Mouse (Mus musculus): ENCODE data around the gene Aicda. TPM values are rescaled to one million over a fixed set of nuclear protein-coding genes. Genes with fewer than 3 reads are reported as not detected.
"Not testable (repeated sequence)": the region's sequence is repeated elsewhere in the genome, so short reads cannot be mapped to it uniquely, and the experiment has no call there.

The Aicda gene
- not detected in 2 replicates for total RNA-seq (2014; fragmentation: Nextera tagmentation)
- not detected in 2 replicates for total RNA-seq (2017)
- polyA plus RNA-seq (2012): not detected in 2 replicates

- H3K9me3 ChIP-seq (replicated peaks): no peaks in the 10 kb centered on the region
- H3K4me1 ChIP-seq (ENCODE audit: insufficient read depth, low read depth, low read length): peaks cover 8% of the 10 kb centered on the region; the same call in 1 of the 2 replicates
- H3K36me3 ChIP-seq (replicated peaks): no peaks in the 10 kb centered on the region
- TF ChIP-seq TAL1 (conservative IDR thresholded peaks at IDR 0.05; ENCODE audit: low read depth, low read length) (no peak), POLR2AphosphoS5 (IDR thresholded peaks at IDR 0.05; ENCODE audit: insufficient replicate concordance, low read depth, low read length) (no peak), GATA2 (IDR thresholded peaks at IDR 0.05; ENCODE audit: borderline replicate concordance, low read depth, low read length) (no peak), CTCF (IDR thresholded peaks at IDR 0.05; ENCODE audit: low read depth, low read length) (no peak), GATA1 (IDR thresholded peaks at IDR 0.05; ENCODE audit: borderline replicate concordance, low read length) (no peak)
- peaks cover 12% of the 10 kb centered on the region for H3K27me3 ChIP-seq (ENCODE audit: insufficient read depth, low read length)
- no peak within 1 kb of the TSS for H3K4me3 ChIP-seq (ENCODE audit: low read depth, low read length)
- no peak for DNase-seq (ENCODE audit: low spot score)
- ATAC-seq (ENCODE audit: extremely low read depth, insufficient number of reproducible peaks, low FRiP score, poor library complexity, severe bottlenecking): no peak
Observed at GRCm38 (mm10) chr6:122553606-122554005, at the start of gene Aicda. Aicda (plus strand) TSS chr6:122553801.

GRCm38 (mm10) chr6:122505041-122505440, 48.6 kb upstream of the Aicda start:
- H3K4me3 ChIP-seq (ENCODE audit: low read depth, low read length): no peak overlapping the region
- TF ChIP-seq GATA2 (IDR thresholded peaks at IDR 0.05; ENCODE audit: borderline replicate concordance, low read depth, low read length): no peak
- no peak for TF ChIP-seq GATA1 (IDR thresholded peaks at IDR 0.05; ENCODE audit: borderline replicate concordance, low read length)
- TF ChIP-seq POLR2AphosphoS5 (IDR thresholded peaks at IDR 0.05; ENCODE audit: insufficient replicate concordance, low read depth, low read length): no peak
- no peak for TF ChIP-seq TAL1 (conservative IDR thresholded peaks at IDR 0.05; ENCODE audit: low read depth, low read length)
- no peak for TF ChIP-seq CTCF (IDR thresholded peaks at IDR 0.05; ENCODE audit: low read depth, low read length)
- ATAC-seq (ENCODE audit: extremely low read depth, insufficient number of reproducible peaks, low FRiP score, poor library complexity, severe bottlenecking) (no peak), DNase-seq (ENCODE audit: low spot score) (no peak)
- no peaks in the 10 kb centered on the region for H3K36me3 ChIP-seq (replicated peaks)
- no peaks in the 10 kb centered on the region for H3K9me3 ChIP-seq (replicated peaks)
- H3K4me1 ChIP-seq (ENCODE audit: insufficient read depth, low read depth, low read length): no peaks in the 10 kb centered on the region
- H3K27me3 ChIP-seq (ENCODE audit: insufficient read depth, low read length): peaks cover 10% of the 10 kb centered on the region; the same call in 1 of the 2 replicates

GRCm38 (mm10) chr6:122505545-122505944, 48.1 kb upstream of the Aicda start, which contains the start of gene Mfap5:
Mfap5 (plus strand) TSS chr6:122505845.
- H3K4me3 ChIP-seq (ENCODE audit: low read depth, low read length): no peak within 1 kb of the TSS
- TF ChIP-seq TAL1 (conservative IDR thresholded peaks at IDR 0.05; ENCODE audit: low read depth, low read length) (no peak), CTCF (IDR thresholded peaks at IDR 0.05; ENCODE audit: low read depth, low read length) (no peak), POLR2AphosphoS5 (IDR thresholded peaks at IDR 0.05; ENCODE audit: insufficient replicate concordance, low read depth, low read length) (no peak), GATA1 (IDR thresholded peaks at IDR 0.05; ENCODE audit: borderline replicate concordance, low read length) (no peak), GATA2 (IDR thresholded peaks at IDR 0.05; ENCODE audit: borderline replicate concordance, low read depth, low read length) (no peak)
- peaks cover 10% of the 10 kb centered on the region; the same call in 1 of the 2 replicates for H3K27me3 ChIP-seq (ENCODE audit: insufficient read depth, low read length)
- no peak for ATAC-seq (ENCODE audit: extremely low read depth, insufficient number of reproducible peaks, low FRiP score, poor library complexity, severe bottlenecking)
- H3K4me1 ChIP-seq (ENCODE audit: insufficient read depth, low read depth, low read length): no peaks in the 10 kb centered on the region
- no peaks in the 10 kb centered on the region for H3K36me3 ChIP-seq (replicated peaks)
- H3K9me3 ChIP-seq (replicated peaks): no peaks in the 10 kb centered on the region
- DNase-seq (ENCODE audit: low spot score): no peak

GRCm38 (mm10) chr6:122508494-122508893, 45.1 kb upstream of the Aicda start:
- Histone ChIP-seq H3K9me3 (replicated peaks) (no peaks in the 10 kb centered on the region), H3K4me1 (ENCODE audit: insufficient read depth, low read depth, low read length) (no peaks in the 10 kb centered on the region), H3K4me3 (ENCODE audit: low read depth, low read length) (no peak overlapping the region), H3K36me3 (replicated peaks) (no peaks in the 10 kb centered on the region), H3K27me3 (ENCODE audit: insufficient read depth, low read length) (peaks cover 7% of the 10 kb centered on the region; the same call in 1 of the 2 replicates)
- TF ChIP-seq GATA1 (IDR thresholded peaks at IDR 0.05; ENCODE audit: borderline replicate concordance, low read length): no peak
- TF ChIP-seq TAL1 (conservative IDR thresholded peaks at IDR 0.05; ENCODE audit: low read depth, low read length): no peak
- TF ChIP-seq GATA2 (IDR thresholded peaks at IDR 0.05; ENCODE audit: borderline replicate concordance, low read depth, low read length): no peak
- TF ChIP-seq POLR2AphosphoS5 (IDR thresholded peaks at IDR 0.05; ENCODE audit: insufficient replicate concordance, low read depth, low read length): no peak
- TF ChIP-seq CTCF (IDR thresholded peaks at IDR 0.05; ENCODE audit: low read depth, low read length): no peak
- no peak for DNase-seq (ENCODE audit: low spot score)
- ATAC-seq (ENCODE audit: extremely low read depth, insufficient number of reproducible peaks, low FRiP score, poor library complexity, severe bottlenecking): no peak

GRCm38 (mm10) chr6:122512914-122513878, 40.4 kb upstream of the Aicda start:
- Histone ChIP-seq H3K9me3 (replicated peaks) (no peaks in the 10 kb centered on the region), H3K4me1 (ENCODE audit: insufficient read depth, low read depth, low read length) (no peaks in the 10 kb centered on the region), H3K36me3 (replicated peaks) (no peaks in the 10 kb centered on the region), H3K4me3 (ENCODE audit: low read depth, low read length) (no peak overlapping the region), H3K27me3 (ENCODE audit: insufficient read depth, low read length) (peaks cover 16% of the 10 kb centered on the region; the same call in 1 of the 2 replicates)
- no peak for ATAC-seq (ENCODE audit: extremely low read depth, insufficient number of reproducible peaks, low FRiP score, poor library complexity, severe bottlenecking)
- TF ChIP-seq TAL1 (conservative IDR thresholded peaks at IDR 0.05; ENCODE audit: low read depth, low read length) (no peak), GATA1 (IDR thresholded peaks at IDR 0.05; ENCODE audit: borderline replicate concordance, low read length) (no peak), CTCF (IDR thresholded peaks at IDR 0.05; ENCODE audit: low read depth, low read length) (no peak), GATA2 (IDR thresholded peaks at IDR 0.05; ENCODE audit: borderline replicate concordance, low read depth, low read length) (no peak), POLR2AphosphoS5 (IDR thresholded peaks at IDR 0.05; ENCODE audit: insufficient replicate concordance, low read depth, low read length) (no peak)
- no peak for DNase-seq (ENCODE audit: low spot score)

- Histone ChIP-seq H3K9me3 (replicated peaks) (no peaks in the 10 kb centered on the region), H3K36me3 (replicated peaks) (no peaks in the 10 kb centered on the region), H3K4me3 (ENCODE audit: low read depth, low read length) (no peak overlapping the region), H3K4me1 (ENCODE audit: insufficient read depth, low read depth, low read length) (no peaks in the 10 kb centered on the region), H3K27me3 (ENCODE audit: insufficient read depth, low read length) (0 out of 2 replicates have a peak, but pooled peaks cover 12% of the 10 kb centered on the region)
- DNase-seq (ENCODE audit: low spot score) (no peak), ATAC-seq (ENCODE audit: extremely low read depth, insufficient number of reproducible peaks, low FRiP score, poor library complexity, severe bottlenecking) (no peak)
- no peak for TF ChIP-seq CTCF (IDR thresholded peaks at IDR 0.05; ENCODE audit: low read depth, low read length)
- TF ChIP-seq GATA1 (IDR thresholded peaks at IDR 0.05; ENCODE audit: borderline replicate concordance, low read length): no peak
- TF ChIP-seq TAL1 (conservative IDR thresholded peaks at IDR 0.05; ENCODE audit: low read depth, low read length): no peak
- no peak for TF ChIP-seq POLR2AphosphoS5 (IDR thresholded peaks at IDR 0.05; ENCODE audit: insufficient replicate concordance, low read depth, low read length)
- TF ChIP-seq GATA2 (IDR thresholded peaks at IDR 0.05; ENCODE audit: borderline replicate concordance, low read depth, low read length): no peak
Observed at GRCm38 (mm10) chr6:122514312-122514711, 39.3 kb upstream of the Aicda start.

- 0 out of 2 replicates have a peak, but pooled peaks cover 12% of the 10 kb centered on the region for H3K27me3 ChIP-seq (ENCODE audit: insufficient read depth, low read length)
- H3K9me3 ChIP-seq (replicated peaks); H3K4me1 ChIP-seq (ENCODE audit: insufficient read depth, low read depth, low read length); ATAC-seq (ENCODE audit: extremely low read depth, insufficient number of reproducible peaks, low FRiP score, poor library complexity, severe bottlenecking); H3K4me3 ChIP-seq (ENCODE audit: low read depth, low read length); H3K36me3 ChIP-seq (replicated peaks); DNase-seq (ENCODE audit: low spot score): not testable (repeated sequence)
Observed at GRCm38 (mm10) chr6:122515762-122516161, 37.8 kb upstream of the Aicda start.
